Mouse (Mus musculus): ENCODE measurements around the gene Cep89.

Gene Cep89

GRCm38 (mm10) chr7:35396542-35397168, at the start of gene Cep89, which contains the start of gene Faap24:
Gene Cep89 (plus strand): TSS chr7:35397035.
Gene Faap24 (minus strand): TSS chr7:35396836.
- peak; percentile 99 for DNase-seq (ENCODE audit: low read depth, low spot score)

GRCm38 (mm10) chr7:35347918-35348700, 48.7 kb upstream of the Cep89 start:
- DNase-seq (ENCODE audit: low read depth, low spot score): no peak

GRCm38 (mm10) chr7:35349022-35349421, 47.8 kb upstream of the Cep89 start:
- DNase-seq (ENCODE audit: low read depth, low spot score): no peak

- DNase-seq (ENCODE audit: low read depth, low spot score): no peak
Measured at GRCm38 (mm10) chr7:35349886-35350684, 46.8 kb upstream of the Cep89 start.

- DNase-seq (ENCODE audit: low read depth, low spot score): no peak
Measured at GRCm38 (mm10) chr7:35351155-35351554, 45.7 kb upstream of the Cep89 start.

GRCm38 (mm10) chr7:35353306-35353705, 43.5 kb upstream of the Cep89 start:
- no peak for DNase-seq (ENCODE audit: low read depth, low spot score)

GRCm38 (mm10) chr7:35355303-35355872, 41.4 kb upstream of the Cep89 start:
- DNase-seq (ENCODE audit: low read depth, low spot score): no peak

- no peak for DNase-seq (ENCODE audit: low read depth, low spot score)
Measured at GRCm38 (mm10) chr7:35357621-35358020, 39.2 kb upstream of the Cep89 start.

GRCm38 (mm10) chr7:35362253-35362652, 34.6 kb upstream of the Cep89 start:
- DNase-seq (ENCODE audit: low read depth, low spot score): no peak

- DNase-seq (ENCODE audit: low read depth, low spot score): no peak
Measured at GRCm38 (mm10) chr7:35362868-35363267, 34.0 kb upstream of the Cep89 start.

- DNase-seq (ENCODE audit: low read depth, low spot score): no peak
Measured at GRCm38 (mm10) chr7:35365161-35365910, 31.5 kb upstream of the Cep89 start.

GRCm38 (mm10) chr7:35371096-35371495, 25.7 kb upstream of the Cep89 start:
- no peak for DNase-seq (ENCODE audit: low read depth, low spot score)

GRCm38 (mm10) chr7:35372483-35373017, 24.3 kb upstream of the Cep89 start:
- no peak for DNase-seq (ENCODE audit: low read depth, low spot score)

GRCm38 (mm10) chr7:35373146-35373989, 23.5 kb upstream of the Cep89 start:
- no peak for DNase-seq (ENCODE audit: low read depth, low spot score)

GRCm38 (mm10) chr7:35374265-35374664, 22.6 kb upstream of the Cep89 start:
- no peak for DNase-seq (ENCODE audit: low read depth, low spot score)

- no peak for DNase-seq (ENCODE audit: low read depth, low spot score)
Measured at GRCm38 (mm10) chr7:35376623-35377022, 20.2 kb upstream of the Cep89 start.

GRCm38 (mm10) chr7:35379492-35380119, 17.2 kb upstream of the Cep89 start:
- no peak for DNase-seq (ENCODE audit: low read depth, low spot score)

GRCm38 (mm10) chr7:35380351-35380750, 16.5 kb upstream of the Cep89 start:
- DNase-seq (ENCODE audit: low read depth, low spot score): no peak

- no peak for DNase-seq (ENCODE audit: low read depth, low spot score)
Measured at GRCm38 (mm10) chr7:35381861-35382260, 15.0 kb upstream of the Cep89 start.

Data from retina, postnatal 7 days (tissue).